Mouse (Mus musculus) liver, adult 2 months (tissue): ENCODE data around the gene Mark1.

Experiments used
- CTCF ChIP-seq: fragments of 200-500 bp; IDR thresholded peaks from 2 replicates; pipeline ENCODE4 v1.5.1; 2011; ENCODE audit warnings: low read depth, low read length, control low read depth
- POLR2A ChIP-seq: fragments of 200-500 bp; IDR thresholded peaks from 2 replicates; pipeline ENCODE4 v1.6.1; 2011; ENCODE audit warnings: low read length, control low read depth; ENCODE audit not compliant: insufficient read depth; ENCODE audit errors: extremely low read depth

- TF ChIP-seq CTCF, result no peak
- no peak for TF ChIP-seq POLR2A
Observed at GRCm38 (mm10) chr1:184951057-184951456, 48.3 kb downstream of the Mark1 start.
